Mouse (Mus musculus): ENCODE measurements around the gene Rprd1b. TPM values are rescaled to one million over a fixed set of nuclear protein-coding genes. Genes with fewer than 3 reads are reported as not detected.

The Rprd1b gene
- polyA plus RNA-seq, 1 experiment = 11.6 TPM

DNA sequence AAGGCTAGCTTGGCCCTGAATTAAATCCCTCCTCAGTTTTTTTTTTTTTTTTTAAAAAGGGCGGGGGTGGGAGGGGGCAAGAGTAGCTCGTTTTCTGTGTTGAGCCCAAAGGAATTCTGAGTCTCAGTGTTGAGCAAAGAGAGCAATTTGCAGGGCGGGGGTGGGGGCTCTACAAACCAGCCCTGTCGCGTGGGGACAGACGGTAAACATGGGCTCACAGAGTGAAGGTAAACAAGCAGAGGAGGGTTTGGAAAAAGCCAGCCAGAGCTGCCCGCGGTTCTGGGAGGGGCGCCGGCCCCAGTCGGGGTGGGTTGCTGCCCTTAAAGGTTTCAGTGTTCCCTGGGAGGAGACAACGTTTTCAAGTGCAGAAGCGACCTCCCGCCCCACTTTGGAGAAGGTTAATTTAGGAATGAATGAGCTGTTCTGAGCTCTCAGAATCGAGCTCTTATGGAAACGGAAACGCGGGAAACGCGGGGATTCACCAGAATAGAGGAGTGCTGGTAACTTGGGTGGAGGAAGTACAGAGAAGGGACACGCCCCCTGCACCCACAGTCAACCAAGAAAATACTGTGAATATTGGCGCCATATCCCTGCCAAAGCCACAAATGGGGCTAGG lies 125.5 kb downstream of the Rprd1b start:
- no peaks in the 10 kb centered on the region for H3K27me3 ChIP-seq (ENCODE audit: control insufficient read depth, insufficient read depth, insufficient read length)
- no peaks in the 10 kb centered on the region for H3K79me2 ChIP-seq (ENCODE audit: control insufficient read depth, insufficient read depth)
- peak overlapping the region; percentile 14 for H3K4me3 ChIP-seq
- no peaks in the 10 kb centered on the region for H3K36me3 ChIP-seq (ENCODE audit: control insufficient read depth, insufficient read depth)
- TF ChIP-seq SRF (IDR thresholded peaks at IDR 0.05; ENCODE audit: control insufficient read depth, insufficient read length, low read depth) (no peak), MYOD1 (IDR thresholded peaks at IDR 0.05; ENCODE audit: control insufficient read depth in 1 of 3, insufficient read length in 2 of 3, low read depth in 2 of 3) (no peak), REST (IDR thresholded peaks at IDR 0.05; ENCODE audit: insufficient read depth, insufficient read length) (no peak), POLR2AphosphoS2 (IDR thresholded peaks at IDR 0.05; ENCODE audit: insufficient read length, low read depth) (no peak), MYOG (IDR thresholded peaks at IDR 0.05; ENCODE audit: control insufficient read depth in 1 of 3, insufficient read depth in 1 of 3, insufficient read length in 2 of 3, low read depth in 2 of 3) (no peak), CEBPB (IDR thresholded peaks at IDR 0.05; ENCODE audit: insufficient read depth, poor library complexity, severe bottlenecking) (no peak), POLR2A (IDR thresholded peaks at IDR 0.05; ENCODE audit: insufficient read length, low read depth) (no peak), E2F4 (IDR thresholded peaks at IDR 0.05; ENCODE audit: insufficient read depth) (no peak)
- H3K4me2 ChIP-seq (ENCODE audit: low read depth) = peak overlapping the region; percentile 83
- no peak overlapping the region for H3ac ChIP-seq (ENCODE audit: control insufficient read depth, insufficient read length)

DNA sequence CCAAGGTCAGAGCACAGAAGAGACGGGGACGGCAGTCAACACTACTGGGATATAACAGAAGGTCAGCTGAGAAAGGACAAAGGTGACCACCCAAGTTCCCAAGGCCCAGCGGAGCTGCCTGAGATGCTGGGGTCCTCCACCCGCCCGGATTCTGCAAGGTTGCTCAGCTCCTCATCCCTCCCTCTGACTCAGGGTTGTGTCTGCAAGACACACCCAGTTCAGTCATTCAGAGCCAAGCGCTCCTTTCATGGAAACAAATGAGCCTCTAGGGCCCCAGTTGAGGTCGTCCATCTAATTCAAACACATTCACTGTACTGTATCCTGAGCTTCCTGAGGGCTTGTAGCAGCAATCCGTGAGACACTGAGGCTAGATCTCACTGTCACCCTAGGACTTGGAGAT lies 126.3 kb downstream of the Rprd1b start:
- no peaks in the 10 kb centered on the region for H3K79me2 ChIP-seq (ENCODE audit: control insufficient read depth, insufficient read depth)
- no peak overlapping the region for H3K4me3 ChIP-seq
- peak overlapping the region; percentile 83 for H3K4me2 ChIP-seq (ENCODE audit: low read depth)
- TF ChIP-seq TCF3 (IDR thresholded peaks at IDR 0.05; ENCODE audit: insufficient read length, low read depth) = no peak
- TF ChIP-seq CEBPB (IDR thresholded peaks at IDR 0.05; ENCODE audit: insufficient read depth, poor library complexity, severe bottlenecking) = no peak
- no peak for TF ChIP-seq POLR2A (IDR thresholded peaks at IDR 0.05; ENCODE audit: insufficient read length, low read depth)
- TF ChIP-seq USF1 (IDR thresholded peaks at IDR 0.05; ENCODE audit: low read depth) = no peak
- no peak for TF ChIP-seq POLR2AphosphoS2 (IDR thresholded peaks at IDR 0.05; ENCODE audit: insufficient read length, low read depth)
- no peak for TF ChIP-seq MAX (IDR thresholded peaks at IDR 0.05; ENCODE audit: low read depth)
- no peak for TF ChIP-seq E2F4 (IDR thresholded peaks at IDR 0.05; ENCODE audit: insufficient read depth)
- TF ChIP-seq SRF (IDR thresholded peaks at IDR 0.05; ENCODE audit: control insufficient read depth, insufficient read length, low read depth) = no peak
- TF ChIP-seq MYOG (IDR thresholded peaks at IDR 0.05; ENCODE audit: control insufficient read depth in 1 of 3, insufficient read depth in 1 of 3, insufficient read length in 2 of 3, low read depth in 2 of 3) = no peak
- no peak for TF ChIP-seq MYOD1 (IDR thresholded peaks at IDR 0.05; ENCODE audit: control insufficient read depth in 1 of 3, insufficient read length in 2 of 3, low read depth in 2 of 3)
- TF ChIP-seq REST (IDR thresholded peaks at IDR 0.05; ENCODE audit: insufficient read depth, insufficient read length) = no peak
- no peak for TF ChIP-seq TCF12 (IDR thresholded peaks at IDR 0.05; ENCODE audit: insufficient read depth, poor library complexity, severe bottlenecking)
- H3ac ChIP-seq (ENCODE audit: control insufficient read depth, insufficient read length) = no peak overlapping the region
- no peaks in the 10 kb centered on the region for H3K36me3 ChIP-seq (ENCODE audit: control insufficient read depth, insufficient read depth)
- no peaks in the 10 kb centered on the region for H3K27me3 ChIP-seq (ENCODE audit: control insufficient read depth, insufficient read depth, insufficient read length)

DNA sequence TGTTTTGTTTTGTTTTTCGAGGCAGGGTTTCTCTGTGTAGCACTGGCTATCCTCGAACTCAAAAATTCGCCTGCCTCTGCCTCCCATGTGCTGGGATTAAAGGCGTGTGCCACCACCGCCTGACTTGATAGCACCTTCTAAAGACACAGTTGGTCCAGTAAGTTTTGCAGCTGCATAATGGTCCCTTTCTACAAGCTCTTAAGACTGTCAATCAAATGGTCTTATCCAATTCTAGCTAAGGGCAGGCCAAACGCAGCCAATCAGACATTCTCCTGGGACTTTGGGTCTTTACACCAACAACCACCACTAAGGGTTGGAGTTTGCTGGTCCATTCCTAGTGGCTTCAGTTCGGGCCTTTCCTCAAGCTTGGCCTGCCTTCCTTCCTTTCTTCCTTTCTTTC lies 126.8 kb downstream of the Rprd1b start:
- peak overlapping the region; percentile 83 for H3K4me2 ChIP-seq (ENCODE audit: low read depth)
- no peaks in the 10 kb centered on the region for H3K27me3 ChIP-seq (ENCODE audit: control insufficient read depth, insufficient read depth, insufficient read length)
- no peak overlapping the region for H3ac ChIP-seq (ENCODE audit: control insufficient read depth, insufficient read length)
- no peaks in the 10 kb centered on the region for H3K36me3 ChIP-seq (ENCODE audit: control insufficient read depth, insufficient read depth)
- H3K4me3 ChIP-seq = no peak overlapping the region
- no peaks in the 10 kb centered on the region for H3K79me2 ChIP-seq (ENCODE audit: control insufficient read depth, insufficient read depth)
- TF ChIP-seq MYOD1 (IDR thresholded peaks at IDR 0.05; ENCODE audit: control insufficient read depth in 1 of 3, insufficient read length in 2 of 3, low read depth in 2 of 3) (no peak), E2F4 (IDR thresholded peaks at IDR 0.05; ENCODE audit: insufficient read depth) (no peak), USF1 (IDR thresholded peaks at IDR 0.05; ENCODE audit: low read depth) (no peak), POLR2AphosphoS2 (IDR thresholded peaks at IDR 0.05; ENCODE audit: insufficient read length, low read depth) (no peak), SRF (IDR thresholded peaks at IDR 0.05; ENCODE audit: control insufficient read depth, insufficient read length, low read depth) (no peak), POLR2A (IDR thresholded peaks at IDR 0.05; ENCODE audit: insufficient read length, low read depth) (no peak), MYOG (IDR thresholded peaks at IDR 0.05; ENCODE audit: control insufficient read depth in 1 of 3, insufficient read depth in 1 of 3, insufficient read length in 2 of 3, low read depth in 2 of 3) (no peak), TCF3 (IDR thresholded peaks at IDR 0.05; ENCODE audit: insufficient read length, low read depth) (no peak), REST (IDR thresholded peaks at IDR 0.05; ENCODE audit: insufficient read depth, insufficient read length) (no peak), MAX (IDR thresholded peaks at IDR 0.05; ENCODE audit: low read depth) (no peak), TCF12 (IDR thresholded peaks at IDR 0.05; ENCODE audit: insufficient read depth, poor library complexity, severe bottlenecking) (no peak), CEBPB (IDR thresholded peaks at IDR 0.05; ENCODE audit: insufficient read depth, poor library complexity, severe bottlenecking) (no peak)

DNA sequence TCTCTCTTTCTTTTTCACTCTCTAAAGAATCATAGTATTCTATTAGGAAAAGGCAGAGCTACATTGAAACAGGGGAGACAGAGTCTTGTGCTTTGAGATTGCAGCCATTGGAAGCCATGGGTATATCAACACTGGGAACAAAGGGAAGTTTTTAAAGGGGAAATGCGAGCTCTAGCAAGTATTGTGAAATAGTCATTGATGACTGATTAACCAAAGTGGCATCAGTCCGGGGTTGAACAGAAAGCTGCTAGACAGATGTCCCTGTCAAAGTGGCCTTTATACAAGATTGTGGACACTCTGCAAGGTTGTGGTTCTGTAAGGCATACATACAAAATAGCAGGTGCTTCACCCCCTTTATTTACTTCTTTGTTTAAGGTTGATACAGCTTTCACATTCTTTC lies 127.3 kb downstream of the Rprd1b start:
- no peak for TF ChIP-seq POLR2A (IDR thresholded peaks at IDR 0.05; ENCODE audit: insufficient read length, low read depth)
- TF ChIP-seq CEBPB (IDR thresholded peaks at IDR 0.05; ENCODE audit: insufficient read depth, poor library complexity, severe bottlenecking) = no peak
- TF ChIP-seq POLR2AphosphoS2 (IDR thresholded peaks at IDR 0.05; ENCODE audit: insufficient read length, low read depth) = no peak
- no peak for TF ChIP-seq REST (IDR thresholded peaks at IDR 0.05; ENCODE audit: insufficient read depth, insufficient read length)
- no peak for TF ChIP-seq MYOD1 (IDR thresholded peaks at IDR 0.05; ENCODE audit: control insufficient read depth in 1 of 3, insufficient read length in 2 of 3, low read depth in 2 of 3)
- TF ChIP-seq MYOG (IDR thresholded peaks at IDR 0.05; ENCODE audit: control insufficient read depth in 1 of 3, insufficient read depth in 1 of 3, insufficient read length in 2 of 3, low read depth in 2 of 3) = no peak
- TF ChIP-seq E2F4 (IDR thresholded peaks at IDR 0.05; ENCODE audit: insufficient read depth) = no peak
- TF ChIP-seq MAX (IDR thresholded peaks at IDR 0.05; ENCODE audit: low read depth) = no peak
- TF ChIP-seq TCF3 (IDR thresholded peaks at IDR 0.05; ENCODE audit: insufficient read length, low read depth) = no peak
- no peak for TF ChIP-seq TCF12 (IDR thresholded peaks at IDR 0.05; ENCODE audit: insufficient read depth, poor library complexity, severe bottlenecking)
- no peak for TF ChIP-seq USF1 (IDR thresholded peaks at IDR 0.05; ENCODE audit: low read depth)
- TF ChIP-seq SRF (IDR thresholded peaks at IDR 0.05; ENCODE audit: control insufficient read depth, insufficient read length, low read depth) = no peak
- H3K79me2 ChIP-seq (ENCODE audit: control insufficient read depth, insufficient read depth) = no peaks in the 10 kb centered on the region
- no peak overlapping the region for H3K4me3 ChIP-seq
- H3K27me3 ChIP-seq (ENCODE audit: control insufficient read depth, insufficient read depth, insufficient read length) = no peaks in the 10 kb centered on the region
- no peaks in the 10 kb centered on the region for H3K36me3 ChIP-seq (ENCODE audit: control insufficient read depth, insufficient read depth)
- no peak overlapping the region for H3ac ChIP-seq (ENCODE audit: control insufficient read depth, insufficient read length)
- no peak overlapping the region for H3K4me2 ChIP-seq (ENCODE audit: low read depth)
